In genomic region chr2:143093726-143094125, GRCm38 (mm10) we compare ENCODE assay signal across 8 mouse cellular contexts. TPM values are rescaled to one million over a fixed set of nuclear protein-coding genes. Genes with fewer than 3 reads are reported as not detected.
DNase-seq lines count a peak whose midpoint lies in the region; ATAC-seq and TF ChIP-seq lines count a peak whose summit lies in the region.

No protein-coding gene starts in this region.

- 0 out of 2 replicates have a peak, but pooled peaks cover 2% of the 10 kb centered on the region for H3K9me3 ChIP-seq in embryonic facial prominence, embryonic 14.5 days (ENCODE audit: control insufficient read depth, low read length)
- no peaks in the 10 kb centered on the region for H3K9me3 ChIP-seq in heart, postnatal 0 days (replicated peaks; ENCODE audit: control insufficient read depth, low read length)
- no peaks in the 10 kb centered on the region for H3K9me3 ChIP-seq in liver, postnatal 0 days (ENCODE audit: low read length)
- H3K9me3 ChIP-seq in neural tube, embryonic 15.5 days (replicated peaks): no peaks in the 10 kb centered on the region

- peak; percentile 73 for DNase-seq in adrenal gland, postnatal 10 days
- peak; percentile 85 for DNase-seq in embryonic facial prominence, embryonic 14.5 days (ENCODE audit: low spot score)
- peak; percentile 43 for DNase-seq in heart, postnatal 0 days (ENCODE audit: low spot score)
- DNase-seq in kidney, postnatal 36 days: peak; percentile 31 to 77
- peak; percentile 37 for DNase-seq in liver, postnatal 0 days
- DNase-seq in spleen, postnatal 4 days (ENCODE audit: low spot score in 2 of 2): no peak

- H3K79me3 ChIP-seq in C2C12 (ENCODE audit: low read depth): no peaks in the 10 kb centered on the region

- no peak overlapping the region for H3ac ChIP-seq in C2C12 (ENCODE audit: control insufficient read depth, insufficient read length, low read depth)

- no peak overlapping the region for H3K9ac ChIP-seq in embryonic facial prominence, embryonic 14.5 days (ENCODE audit: low read depth, low read length)
- no peak overlapping the region for H3K9ac ChIP-seq in heart, postnatal 0 days (replicated peaks; ENCODE audit: low read depth, low read length)
- H3K9ac ChIP-seq in liver, postnatal 0 days (replicated peaks): no peak overlapping the region
- H3K9ac ChIP-seq in neural tube, embryonic 15.5 days (replicated peaks): no peak overlapping the region

- TF ChIP-seq CTCF in C2C12 (IDR thresholded peaks at IDR 0.05; ENCODE audit: control insufficient read depth, insufficient read depth, insufficient read length): peak; percentile 28
- peak; percentile 76 for TF ChIP-seq CTCF in heart, postnatal 0 days (IDR thresholded peaks at IDR 0.05; ENCODE audit: low read depth)
- peak; percentile 70 for TF ChIP-seq CTCF in liver, postnatal 0 days (IDR thresholded peaks at IDR 0.05; ENCODE audit: low read depth)

- no peaks in the 10 kb centered on the region for H3K79me2 ChIP-seq in C2C12 (ENCODE audit: control insufficient read depth, insufficient read depth)

- no peak overlapping the region for H3K27ac ChIP-seq in embryonic facial prominence, embryonic 14.5 days (replicated peaks; ENCODE audit: low read depth, low read length)
- no peak overlapping the region for H3K27ac ChIP-seq in heart, postnatal 0 days (ENCODE audit: low read depth)
- H3K27ac ChIP-seq in liver, postnatal 0 days (ENCODE audit: low read depth): no peak overlapping the region
- H3K27ac ChIP-seq in neural tube, embryonic 15.5 days (replicated peaks): no peak overlapping the region

- no peaks in the 10 kb centered on the region for H3K4me1 ChIP-seq in embryonic facial prominence, embryonic 14.5 days (ENCODE audit: control insufficient read depth, insufficient read depth, low read length)
- no peaks in the 10 kb centered on the region for H3K4me1 ChIP-seq in heart, postnatal 0 days (ENCODE audit: control insufficient read depth, insufficient read depth)
- H3K4me1 ChIP-seq in liver, postnatal 0 days (ENCODE audit: insufficient read depth): no peaks in the 10 kb centered on the region
- peaks cover 5% of the 10 kb centered on the region; the same call in 1 of the 2 replicates for H3K4me1 ChIP-seq in neural tube, embryonic 15.5 days

- no peak overlapping the region for H3K4me3 ChIP-seq in C2C12 (ENCODE audit: insufficient read depth, poor library complexity, severe bottlenecking)
- no peak overlapping the region for H3K4me3 ChIP-seq in embryonic facial prominence, embryonic 14.5 days (ENCODE audit: low read depth, low read length)
- H3K4me3 ChIP-seq in heart, postnatal 0 days (ENCODE audit: low read depth, low read length): no peak overlapping the region
- H3K4me3 ChIP-seq in liver, postnatal 0 days (ENCODE audit: low read depth, low read length): no peak overlapping the region
- no peak overlapping the region for H3K4me3 ChIP-seq in neural tube, embryonic 15.5 days (replicated peaks)

- WGBS in embryonic facial prominence, embryonic 14.5 days: 35% methylated on average over 6 of the region's 6 CpGs
- WGBS in heart, postnatal 0 days: 24% methylated on average over 6 of the region's 6 CpGs
- WGBS in liver, postnatal 0 days (ENCODE audit: insufficient replicate concordance): 23% methylated on average over 6 of the region's 6 CpGs
- 30% methylated on average over 6 of the region's 6 CpGs for WGBS in neural tube, embryonic 15.5 days

- no peak overlapping the region for H3K4me2 ChIP-seq in embryonic facial prominence, embryonic 14.5 days (ENCODE audit: low read depth, low read length)
- H3K4me2 ChIP-seq in heart, postnatal 0 days (ENCODE audit: low read depth, low read length): no peak overlapping the region
- no peak overlapping the region for H3K4me2 ChIP-seq in liver, postnatal 0 days (ENCODE audit: low read depth, low read length)
- peak overlapping the region; percentile 13; the same call in 1 of the 2 replicates for H3K4me2 ChIP-seq in neural tube, embryonic 15.5 days

- H3K27me3 ChIP-seq in C2C12 (ENCODE audit: control insufficient read depth, insufficient read depth, insufficient read length): no peaks in the 10 kb centered on the region
- no peaks in the 10 kb centered on the region; the same call in 1 of the 2 replicates for H3K27me3 ChIP-seq in embryonic facial prominence, embryonic 14.5 days (replicated peaks; ENCODE audit: control insufficient read depth, insufficient read depth, low read length)
- H3K27me3 ChIP-seq in heart, postnatal 0 days (ENCODE audit: control insufficient read depth, insufficient read depth, low read length): no peaks in the 10 kb centered on the region
- H3K27me3 ChIP-seq in liver, postnatal 0 days (ENCODE audit: insufficient read depth, low read length): no peaks in the 10 kb centered on the region
- H3K27me3 ChIP-seq in neural tube, embryonic 15.5 days (replicated peaks): no peaks in the 10 kb centered on the region

- no peak for TF ChIP-seq EP300 in heart, postnatal 0 days (IDR thresholded peaks at IDR 0.05; ENCODE audit: low read depth)
- TF ChIP-seq EP300 in liver, postnatal 0 days (IDR thresholded peaks at IDR 0.05; ENCODE audit: low read depth): no peak

- no peaks in the 10 kb centered on the region for H3K36me3 ChIP-seq in C2C12 (ENCODE audit: control insufficient read depth, insufficient read depth)
- H3K36me3 ChIP-seq in embryonic facial prominence, embryonic 14.5 days (ENCODE audit: control insufficient read depth, insufficient read depth, low read length): no peaks in the 10 kb centered on the region
- H3K36me3 ChIP-seq in heart, postnatal 0 days (replicated peaks; ENCODE audit: control insufficient read depth, insufficient read depth, low read length): no peaks in the 10 kb centered on the region
- no peaks in the 10 kb centered on the region for H3K36me3 ChIP-seq in liver, postnatal 0 days (replicated peaks; ENCODE audit: insufficient read depth, low read length)
- H3K36me3 ChIP-seq in neural tube, embryonic 15.5 days: no peaks in the 10 kb centered on the region

- ATAC-seq in embryonic facial prominence, embryonic 14.5 days (ENCODE audit: low read depth): peak; percentile 89
- peak; percentile 39 for ATAC-seq in heart, postnatal 0 days (ENCODE audit: insufficient read depth, low read depth)
- no peak for ATAC-seq in liver, postnatal 0 days
- peak; percentile 96 for ATAC-seq in neural tube, embryonic 15.5 days (ENCODE audit: low FRiP score)

TF ChIP-seq in C2C12, 6 proteins besides CTCF, POLR2A, EP300 and RAD21:
- TF ChIP-seq MYOD1 (IDR thresholded peaks at IDR 0.05; ENCODE audit: control insufficient read depth, insufficient read length, low read depth) (no peak), MAX (IDR thresholded peaks at IDR 0.05) (no peak), FOSL1 (IDR thresholded peaks at IDR 0.05; ENCODE audit: insufficient read depth, low read length, poor library complexity, severe bottlenecking) (no peak), MYOG (IDR thresholded peaks at IDR 0.05; ENCODE audit: control insufficient read depth, extremely low read depth, insufficient read length) (no peak), CEBPB (IDR thresholded peaks at IDR 0.05; ENCODE audit: low read depth) (no peak), USF1 (IDR thresholded peaks at IDR 0.05; ENCODE audit: low read depth) (no peak)

RNA-seq across cellular contexts. Expression of gene Otor, which starts 15.5 kb away (rescaled TPM):
- not detected for polyA plus RNA-seq in C2C12 (2012; fragmentation: generic; extraction: Trizol)
- total RNA-seq in adrenal gland, postnatal 10 days (2021): not detected
- polyA plus RNA-seq in embryonic facial prominence, embryonic 14.5 days (2014; fragmentation: Nextera tagmentation; extraction: Ambion mirVana): 55.4 and 62.6 TPM in 2 replicates
- not detected in 2 replicates for total RNA-seq in heart, postnatal 0 days (2014; rRNA removed; ENCODE audit: low replicate concordance)
- polyA plus RNA-seq in heart, postnatal 0 days (2015; fragmentation: Nextera tagmentation; extraction: Ambion mirVana): 0.21 and 0.29 TPM in 2 replicates
- polyA plus RNA-seq in liver, postnatal 0 days (2015; fragmentation: Nextera tagmentation; extraction: Ambion mirVana): not detected in 2 replicates
- 0.65 TPM in 1 of 2 replicates, not detected in the other for polyA plus RNA-seq in neural tube, embryonic 15.5 days (2015; fragmentation: Nextera tagmentation; extraction: Ambion mirVana)

RNA-seq across cellular contexts. Expression of gene Snrpb2, which starts 30.9 kb away (rescaled TPM):
- 35.9 TPM for polyA plus RNA-seq in C2C12 (2012; fragmentation: generic; extraction: Trizol)
- 10 to 100 TPM; 41.4 to 48.3 TPM for total RNA-seq in adrenal gland, postnatal 10 days (2021)
- polyA plus RNA-seq in embryonic facial prominence, embryonic 14.5 days (2014; fragmentation: Nextera tagmentation; extraction: Ambion mirVana): 74.8 and 77.7 TPM in 2 replicates
- total RNA-seq in heart, postnatal 0 days (2014; rRNA removed; ENCODE audit: low replicate concordance): 14.1 and 14.2 TPM in 2 replicates
- 38.4 and 43.6 TPM in 2 replicates for polyA plus RNA-seq in heart, postnatal 0 days (2015; fragmentation: Nextera tagmentation; extraction: Ambion mirVana)
- polyA plus RNA-seq in liver, postnatal 0 days (2015; fragmentation: Nextera tagmentation; extraction: Ambion mirVana): 30.0 and 30.4 TPM in 2 replicates
- 51.8 and 53.6 TPM in 2 replicates for polyA plus RNA-seq in neural tube, embryonic 15.5 days (2015; fragmentation: Nextera tagmentation; extraction: Ambion mirVana)

Comparison
In these comparisons a context has a peak if more than half of its experiments do, and no peak if none do; other contexts are left out.
1. DNase-seq: peak in adrenal gland, postnatal 10 days (single experiment), embryonic facial prominence, embryonic 14.5 days (single experiment), heart, postnatal 0 days (single experiment), kidney, postnatal 36 days (2 of 2) and liver, postnatal 0 days (single experiment); none in spleen, postnatal 4 days (0 of 2).
2. RNA of gene Otor, which starts 15.5 kb away (polyA plus RNA-seq): 55.4 to 62.6 TPM in embryonic facial prominence, embryonic 14.5 days; 0.65 TPM in neural tube, embryonic 15.5 days, 0.21 to 0.29 TPM in heart, postnatal 0 days, not detected in C2C12 (single experiment) and not detected in liver, postnatal 0 days; every median in the first group is over 10 times any median in the second.
3. Peak in every context shown above with its lines, with median percentiles within 50 percentile points of each other: CTCF ChIP-seq.